Mouse (Mus musculus) erythroblast, embryonic 14.5 days (primary cell): Measurements from ENCODE around the gene Atf7ip. TPM values are rescaled to one million over a fixed set of nuclear protein-coding genes. Genes with fewer than 3 reads are reported as not detected.

ENCODE experiments used
- H3K27me3 ChIP-seq: 2 replicates; pipeline ENCODE4 v1.6.1; 2012; ENCODE audit warnings: inconsistent platforms; ENCODE audit not compliant: control insufficient read depth
- H3K36me3 ChIP-seq: 2 replicates; pipeline ENCODE4 v1.6.1; 2012; ENCODE audit warnings: mild to moderate bottlenecking, inconsistent platforms; ENCODE audit not compliant: control insufficient read depth
- H3K4me1 ChIP-seq: 2 replicates; pipeline ENCODE4 v1.6.1; 2012; ENCODE audit warnings: inconsistent platforms; ENCODE audit not compliant: control insufficient read depth
- H3K4me3 ChIP-seq: replicated peaks from 2 replicates; pipeline ENCODE3; 2012; ENCODE audit warnings: moderate library complexity, mild to moderate bottlenecking, inconsistent platforms
- H3K9me3 ChIP-seq: 2 replicates; pipeline ENCODE4 v1.6.1; 2012; ENCODE audit warnings: low read length, inconsistent platforms, mixed read lengths; ENCODE audit not compliant: control insufficient read depth
- GATA1 ChIP-seq: IDR thresholded peaks from 2 replicates; pipeline ENCODE4 v1.6.1; 2012; ENCODE audit warnings: low read length, inconsistent platforms, mixed read lengths
- TAL1 ChIP-seq: IDR thresholded peaks from 3 replicates; pipeline ENCODE4 v1.6.1; 2012; ENCODE audit warnings: low read length, inconsistent platforms, mixed read lengths
- polyA plus RNA-seq: library from polyadenylated mRNA; stranded (reverse); fragments of >175 nt; gene quantifications from 2 replicates; pipeline ENCODE4 v1.2.3, GENCODE M21; 2012

Atf7ip gene
- polyA plus RNA-seq, 1 experiment = 3.8 TPM

- TF ChIP-seq TAL1 (no peak), GATA1 (no peak)
- Histone ChIP-seq H3K27me3 (no peaks in the 10 kb centered on the region), H3K9me3 (peaks cover 11% of the 10 kb centered on the region)
Observed at GRCm38 (mm10) chr6:136633719-136634118, 127.8 kb downstream of the Atf7ip start.

GRCm38 (mm10) chr6:136634982-136635381 is 129.0 kb downstream of the Atf7ip start:
- Histone ChIP-seq H3K36me3 (no peaks in the 10 kb centered on the region), H3K9me3 (peaks cover 11% of the 10 kb centered on the region), H3K27me3 (no peaks in the 10 kb centered on the region), H3K4me3 (no peak overlapping the region), H3K4me1 (no peaks in the 10 kb centered on the region)
- TF ChIP-seq TAL1 (no peak), GATA1 (no peak)

More at GRCm38 (mm10) chr6:136633719-136634118, 127.8 kb downstream of the Atf7ip start:
- Histone ChIP-seq H3K4me3 (no peak overlapping the region), H3K36me3 (no peaks in the 10 kb centered on the region), H3K4me1 (no peaks in the 10 kb centered on the region)

- Histone ChIP-seq H3K4me3 (no peak overlapping the region), H3K4me1 (no peaks in the 10 kb centered on the region), H3K36me3 (no peaks in the 10 kb centered on the region), H3K27me3 (no peaks in the 10 kb centered on the region), H3K9me3 (peaks cover 5% of the 10 kb centered on the region; the same call in 1 of the 2 replicates)
- TF ChIP-seq TAL1 (no peak), GATA1 (no peak)
Observed at GRCm38 (mm10) chr6:136644171-136644570, 138.2 kb downstream of the Atf7ip start.

GRCm38 (mm10) chr6:136645754-136646153 is 139.8 kb downstream of the Atf7ip start:
- Histone ChIP-seq H3K4me3 (no peak overlapping the region), H3K36me3 (no peaks in the 10 kb centered on the region), H3K4me1 (no peaks in the 10 kb centered on the region), H3K9me3 (peaks cover 5% of the 10 kb centered on the region; the same call in 1 of the 2 replicates), H3K27me3 (no peaks in the 10 kb centered on the region)
- TF ChIP-seq GATA1 (no peak), TAL1 (no peak)

- TF ChIP-seq TAL1 = no peak
- no peaks in the 10 kb centered on the region for H3K36me3 ChIP-seq
- no peaks in the 10 kb centered on the region for H3K27me3 ChIP-seq
- no peak overlapping the region for H3K4me3 ChIP-seq
- no peaks in the 10 kb centered on the region for H3K4me1 ChIP-seq
- peaks cover 5% of the 10 kb centered on the region; the same call in 1 of the 2 replicates for H3K9me3 ChIP-seq
Observed at GRCm38 (mm10) chr6:136646207-136646606, 140.2 kb downstream of the Atf7ip start.

- Histone ChIP-seq H3K9me3 (peaks cover 5% of the 10 kb centered on the region; the same call in 1 of the 2 replicates), H3K36me3 (no peaks in the 10 kb centered on the region), H3K4me3 (no peak overlapping the region), H3K4me1 (no peaks in the 10 kb centered on the region), H3K27me3 (no peaks in the 10 kb centered on the region)
- TF ChIP-seq TAL1 (no peak), GATA1 (no peak)
Observed at GRCm38 (mm10) chr6:136647455-136647861, 141.5 kb downstream of the Atf7ip start.

GRCm38 (mm10) chr6:136650664-136651063 is 144.7 kb downstream of the Atf7ip start:
- Histone ChIP-seq H3K9me3 (no peaks in the 10 kb centered on the region), H3K27me3 (no peaks in the 10 kb centered on the region), H3K36me3 (no peaks in the 10 kb centered on the region), H3K4me3 (no peak overlapping the region), H3K4me1 (no peaks in the 10 kb centered on the region)
- no peak for TF ChIP-seq TAL1
- no peak for TF ChIP-seq GATA1

- H3K27me3 ChIP-seq = no peaks in the 10 kb centered on the region
- TF ChIP-seq GATA1 (no peak), TAL1 (no peak)
- H3K4me3 ChIP-seq = no peak overlapping the region
- H3K4me1 ChIP-seq = no peaks in the 10 kb centered on the region
- H3K36me3 ChIP-seq = no peaks in the 10 kb centered on the region
- no peaks in the 10 kb centered on the region for H3K9me3 ChIP-seq
Observed at GRCm38 (mm10) chr6:136653331-136653730, 147.4 kb downstream of the Atf7ip start.

GRCm38 (mm10) chr6:136654470-136654869 is 148.5 kb downstream of the Atf7ip start:
- no peaks in the 10 kb centered on the region for H3K9me3 ChIP-seq
- H3K4me3 ChIP-seq = no peak overlapping the region
- H3K27me3 ChIP-seq = no peaks in the 10 kb centered on the region
- H3K4me1 ChIP-seq = no peaks in the 10 kb centered on the region
- H3K36me3 ChIP-seq = no peaks in the 10 kb centered on the region
- no peak for TF ChIP-seq TAL1

GRCm38 (mm10) chr6:136655786-136656185 is 149.8 kb downstream of the Atf7ip start:
- no peak for TF ChIP-seq GATA1
- no peaks in the 10 kb centered on the region for H3K4me1 ChIP-seq
- peaks cover 9% of the 10 kb centered on the region for H3K27me3 ChIP-seq
- H3K9me3 ChIP-seq = no peaks in the 10 kb centered on the region
- no peak overlapping the region for H3K4me3 ChIP-seq
- no peaks in the 10 kb centered on the region for H3K36me3 ChIP-seq
